Mouse (Mus musculus) left cerebral cortex, adult 8-10 months (tissue): ENCODE data around the gene Necab3. TPM values are rescaled to one million over a fixed set of nuclear protein-coding genes. Genes with fewer than 3 reads are reported as not detected.

ENCODE experiments used
- DNase-seq, 2 experiments: peaks; one replicate each; pipeline ENCODE4 v3.0.0; 2022; ENCODE audit warnings: low spot score in 2 of 2
- total RNA-seq, 4 experiments: library from RNA; stranded (reverse); gene quantifications; 2 replicates each; pipeline ENCODE4 v1.2.4; 2022

Gene Necab3
- total RNA-seq, result 10 to 100 TPM; 76.7 to 90.9 (median 82.4) TPM

DNA sequence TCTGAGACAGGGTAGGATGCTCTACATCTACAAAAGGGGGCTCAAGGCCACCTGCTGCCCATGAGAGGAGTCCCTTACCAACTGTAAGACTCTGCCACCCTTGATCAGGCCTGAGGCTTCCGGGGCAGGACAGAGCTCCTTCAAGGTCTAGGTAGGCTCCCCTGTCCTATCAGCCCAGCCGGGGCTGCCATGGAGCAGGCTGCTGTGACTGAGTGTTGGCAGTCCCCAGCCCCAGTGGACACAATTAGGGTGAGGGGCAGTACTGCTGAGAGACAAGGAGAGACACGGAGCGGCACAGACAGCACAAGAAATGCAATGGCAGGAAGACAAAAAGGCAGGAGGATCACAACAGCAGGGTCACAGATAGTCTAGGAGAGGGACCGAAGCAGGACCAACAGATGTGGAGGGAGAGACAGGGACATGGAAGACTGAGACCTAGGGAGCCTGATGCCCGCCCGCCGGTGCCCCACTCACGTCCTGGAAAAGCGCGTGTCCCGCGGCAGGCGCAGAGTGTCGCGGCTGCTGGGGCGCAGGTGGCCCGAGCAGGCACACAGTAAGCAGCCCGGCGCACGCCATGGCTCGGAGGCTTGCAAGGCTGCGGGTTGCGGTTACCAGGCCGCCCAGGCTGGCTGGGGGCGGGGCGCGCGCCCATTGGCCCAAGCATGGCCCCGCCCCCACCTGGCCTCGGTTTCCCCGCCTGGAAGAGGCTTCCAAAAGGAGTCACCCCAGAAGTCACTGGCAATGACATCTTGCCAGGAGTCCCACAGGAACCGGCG is at the start of gene Necab3:
Gene Necab3, minus strand, starts transcription at position 627 of the 776 bp plus-strand sequence.
- DNase-seq, result no peak

DNA sequence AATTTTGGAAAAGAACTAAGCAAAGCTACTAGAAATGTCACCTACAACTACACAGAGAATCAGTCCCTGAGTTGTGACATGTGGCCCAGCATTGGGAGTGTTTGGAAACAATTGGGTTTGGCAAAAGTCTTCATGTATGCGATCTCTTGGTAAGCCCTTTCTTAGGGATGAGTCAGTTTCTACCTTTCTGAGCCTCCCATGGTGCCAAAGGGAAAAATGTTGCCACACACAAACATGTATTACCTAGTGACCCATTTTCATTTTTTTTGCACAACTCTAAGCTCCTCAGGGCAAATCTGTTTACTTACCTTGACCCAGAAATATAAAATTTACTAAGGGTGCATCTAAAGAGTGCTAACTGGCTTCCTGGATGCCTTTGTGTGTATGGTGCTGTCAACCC is 48.3 kb upstream of the Necab3 start:
- DNase-seq, result no peak

DNA sequence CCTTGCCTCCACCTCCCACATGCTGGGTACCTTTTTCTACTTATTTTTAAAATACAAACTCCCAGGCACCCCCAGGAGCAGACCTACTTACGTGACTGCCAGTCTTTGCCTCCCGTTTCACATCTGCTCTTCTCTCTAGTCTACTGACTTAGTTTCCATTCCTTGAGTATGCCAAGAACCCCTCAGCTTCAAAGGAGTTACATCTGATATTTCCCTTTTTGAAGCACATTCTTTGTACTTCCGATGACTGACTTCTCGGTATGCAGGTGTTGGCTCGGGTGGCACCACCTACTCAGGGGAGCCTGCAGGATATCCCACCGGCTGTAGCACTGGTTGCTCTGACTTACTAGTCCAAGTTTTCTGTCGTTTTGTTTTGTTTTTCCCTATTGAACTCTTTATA is 45.5 kb upstream of the Necab3 start:
- no peak for DNase-seq

DNA sequence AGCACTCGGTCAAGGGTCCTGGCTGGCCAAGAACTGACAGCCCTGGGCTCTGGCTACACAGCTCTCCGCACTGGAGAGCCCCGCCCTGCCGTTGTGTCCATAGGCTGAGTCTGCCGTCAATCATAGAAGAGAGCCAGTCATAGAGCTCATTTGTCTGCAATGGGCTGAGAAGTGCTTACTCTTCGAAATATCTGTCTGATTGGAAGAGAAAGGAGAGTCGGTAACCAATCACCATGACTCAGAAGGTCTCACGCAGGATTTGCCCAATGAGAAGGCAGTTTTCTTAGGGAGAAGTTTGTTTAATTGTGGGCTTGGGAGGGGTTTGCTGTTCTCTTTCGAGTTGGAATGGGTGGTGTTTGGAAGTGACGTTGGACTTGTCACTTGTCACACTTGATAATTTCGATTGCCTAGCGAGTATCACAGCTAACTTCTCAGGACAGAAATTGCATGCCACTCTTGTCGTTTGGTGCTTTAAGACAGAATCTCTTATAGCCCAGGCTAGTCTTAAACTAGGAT is 45.0 kb upstream of the Necab3 start, which contains the start of gene Pxmp4:
Gene Pxmp4, minus strand, starts transcription at position 71 of the 516 bp plus-strand sequence.
- peak; percentile 99 to 100 for DNase-seq

DNA sequence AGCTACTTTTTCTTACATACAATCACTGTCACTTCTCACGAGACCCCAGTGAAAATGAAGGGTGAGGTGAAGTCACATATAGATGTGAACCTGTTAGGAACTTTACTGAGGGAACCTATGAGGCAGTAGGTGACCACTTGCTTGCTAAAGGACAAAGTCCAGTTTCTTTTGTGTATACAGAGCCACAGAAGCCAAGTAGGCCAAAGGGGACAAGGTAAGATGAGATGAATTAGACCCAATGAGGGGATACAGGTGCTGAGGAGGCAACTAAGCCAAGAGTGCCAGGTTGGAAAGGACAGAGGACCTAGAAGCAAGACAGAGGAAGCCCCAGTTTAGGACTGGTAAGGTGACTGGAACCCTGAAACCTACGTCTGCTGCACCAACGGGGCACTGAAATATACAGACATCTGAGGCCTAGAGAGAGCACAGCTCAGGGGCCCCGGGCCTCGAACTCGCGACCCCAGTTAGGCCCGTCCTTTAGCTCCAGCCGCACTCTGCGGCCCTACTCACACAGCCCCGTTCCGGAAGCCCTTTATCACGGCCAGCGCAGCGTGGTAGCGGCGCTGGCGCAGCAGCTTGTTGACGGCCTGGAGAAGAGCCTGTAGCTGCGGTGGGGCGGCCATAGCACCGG is 44.4 kb upstream of the Necab3 start:
- no peak for DNase-seq

DNA sequence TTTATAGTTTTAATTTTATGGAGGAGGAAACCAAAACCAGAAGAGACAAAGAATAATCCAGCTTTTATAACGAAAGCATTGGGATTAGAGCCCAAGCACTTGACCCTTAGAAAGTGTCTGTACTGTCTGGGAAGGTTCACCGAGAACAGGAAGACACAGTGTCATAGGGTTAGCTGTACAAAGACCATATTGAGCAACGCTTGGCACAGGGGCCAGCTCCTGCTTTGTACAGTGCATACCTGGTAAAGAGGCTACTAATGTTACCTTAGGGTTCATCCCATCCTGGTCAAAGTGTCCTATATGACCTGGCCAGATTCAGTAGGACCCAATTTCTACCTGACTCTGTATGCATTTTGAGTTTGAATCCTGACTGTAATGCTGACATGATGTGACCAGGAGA is 42.6 kb upstream of the Necab3 start:
- no peak for DNase-seq

DNA sequence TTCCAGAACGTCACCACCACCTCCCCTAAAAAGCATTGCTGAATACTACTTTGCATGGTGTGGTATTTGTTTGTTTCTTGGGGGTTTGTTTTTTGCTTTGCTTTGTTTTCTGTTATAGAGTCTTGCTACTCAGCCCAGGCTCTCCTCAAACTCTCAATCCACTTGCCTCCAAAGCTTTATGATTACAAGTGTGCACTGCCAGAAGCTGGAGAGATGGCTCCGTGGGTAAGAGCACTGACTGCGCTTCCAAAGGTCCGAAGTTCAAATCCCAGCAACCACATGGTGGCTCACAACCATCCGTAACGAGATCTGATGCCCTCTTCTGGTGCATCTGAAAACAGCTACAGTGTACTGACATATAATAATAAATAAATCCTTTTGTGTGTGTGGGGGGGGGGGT is 41.9 kb upstream of the Necab3 start:
- DNase-seq, result no peak

DNA sequence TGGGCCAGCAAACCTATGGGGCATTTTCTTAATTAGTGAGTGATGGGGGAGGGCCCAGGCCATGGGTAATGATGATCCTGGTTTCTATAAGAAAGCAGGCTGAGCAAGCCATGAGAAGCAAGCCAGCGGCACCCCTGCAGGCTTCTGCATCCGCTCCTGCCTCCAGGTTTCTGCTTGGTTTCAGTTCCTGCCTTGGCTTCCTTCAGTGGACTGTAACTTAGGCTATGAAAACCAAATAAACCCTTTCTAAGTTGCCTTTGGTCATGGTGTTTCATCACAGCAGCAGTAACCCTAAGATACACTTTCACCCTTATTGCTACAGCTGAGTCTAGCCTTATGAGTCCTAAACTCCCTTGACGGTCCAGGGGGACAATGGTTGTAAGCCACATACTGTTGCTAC is 38.7 kb upstream of the Necab3 start:
- DNase-seq, result no peak

DNA sequence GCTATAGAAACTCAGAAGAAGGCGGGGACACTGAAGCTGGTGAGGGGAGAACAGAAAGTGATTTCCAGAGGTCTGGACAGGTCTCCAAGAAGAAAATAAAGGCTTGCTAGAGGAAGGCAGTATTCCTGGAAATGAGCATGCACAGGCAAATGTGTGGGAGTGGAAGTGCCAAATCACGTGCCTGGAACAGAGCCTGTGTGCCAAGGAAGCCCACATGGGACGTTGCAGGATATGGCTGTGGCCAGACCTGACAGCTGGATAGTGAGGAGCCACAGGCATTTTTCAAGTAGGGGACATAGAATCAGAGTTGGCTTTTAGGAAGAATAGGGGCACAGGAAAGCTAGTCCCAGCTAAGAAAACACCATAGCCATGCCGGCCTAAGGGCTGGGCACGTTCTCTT is 37.1 kb upstream of the Necab3 start:
- DNase-seq, result no peak

DNA sequence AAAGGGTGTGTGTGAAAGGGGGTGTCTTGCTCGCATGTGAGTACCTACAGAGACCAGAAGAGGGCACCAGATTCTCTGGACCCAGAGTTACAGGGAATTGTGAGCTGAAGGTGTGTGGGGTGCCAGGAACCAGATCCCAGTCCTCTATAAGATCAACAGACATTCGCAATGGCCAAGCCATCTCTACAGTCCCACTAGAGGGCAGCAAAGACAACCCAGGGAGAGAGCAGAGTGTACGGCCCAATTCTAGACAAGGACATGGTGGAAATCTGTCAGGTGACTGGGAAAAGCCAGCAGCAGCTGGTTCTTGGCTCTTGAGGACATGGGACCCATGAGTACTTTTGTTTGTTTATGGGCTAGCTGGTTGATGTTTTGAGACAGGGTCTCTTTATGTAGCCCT is 34.3 kb upstream of the Necab3 start:
- DNase-seq, result no peak

DNA sequence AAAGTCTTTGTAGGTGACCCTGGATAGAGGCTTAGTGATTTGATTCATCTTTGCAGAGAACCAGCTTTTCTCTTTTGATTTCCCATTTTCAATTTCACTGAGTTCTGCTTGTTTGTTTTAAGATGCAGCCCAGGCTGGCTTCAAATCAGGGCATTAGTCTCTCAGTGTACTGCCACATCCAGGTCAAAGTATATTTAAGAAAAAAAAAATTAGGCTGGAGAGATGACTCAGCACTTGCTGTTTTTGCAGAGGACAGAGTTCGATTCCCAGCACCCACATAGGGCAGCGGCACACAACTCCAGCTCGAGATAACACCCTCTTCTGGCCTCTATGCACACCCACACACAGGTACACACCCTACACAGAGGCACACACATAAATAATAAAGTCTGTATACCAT is 32.5 kb upstream of the Necab3 start:
- no peak for DNase-seq

DNA sequence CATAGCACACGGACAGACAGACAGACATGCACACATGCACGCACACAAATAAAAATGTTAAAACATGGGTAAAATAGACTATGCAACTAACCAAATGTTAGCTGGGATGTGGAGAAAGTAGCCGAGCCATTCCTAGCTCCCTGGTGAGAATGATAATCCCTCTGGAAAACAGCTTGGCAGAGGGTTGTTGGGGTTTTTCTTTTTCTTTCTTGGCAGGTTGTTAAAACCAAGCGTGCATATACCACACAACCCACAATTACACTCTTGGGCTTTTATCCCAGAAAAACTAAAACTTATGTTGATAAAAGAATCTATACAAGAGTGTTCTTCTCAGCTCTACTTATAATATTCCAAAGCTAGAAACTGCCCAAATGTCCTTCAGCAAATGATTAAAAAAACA is 30.4 kb upstream of the Necab3 start:
- no peak for DNase-seq

DNA sequence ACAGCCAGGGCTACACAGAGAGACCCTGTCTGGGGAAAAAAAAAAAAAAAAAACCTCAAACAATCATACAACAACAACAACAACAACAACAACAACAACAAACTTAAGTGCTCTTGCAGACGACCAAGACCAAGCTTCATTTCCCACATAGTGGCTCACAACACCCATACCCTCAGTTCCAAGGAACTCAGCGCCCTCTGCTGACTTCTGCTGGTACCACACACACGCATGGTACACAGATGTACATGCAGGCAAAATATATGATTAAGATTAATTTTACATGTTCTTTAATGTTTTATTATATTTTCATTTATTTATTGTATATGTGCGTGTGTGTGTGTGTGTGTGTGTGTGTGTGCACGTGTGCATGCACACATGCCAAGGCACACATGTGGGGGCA is 27.7 kb upstream of the Necab3 start:
- no peak for DNase-seq

DNA sequence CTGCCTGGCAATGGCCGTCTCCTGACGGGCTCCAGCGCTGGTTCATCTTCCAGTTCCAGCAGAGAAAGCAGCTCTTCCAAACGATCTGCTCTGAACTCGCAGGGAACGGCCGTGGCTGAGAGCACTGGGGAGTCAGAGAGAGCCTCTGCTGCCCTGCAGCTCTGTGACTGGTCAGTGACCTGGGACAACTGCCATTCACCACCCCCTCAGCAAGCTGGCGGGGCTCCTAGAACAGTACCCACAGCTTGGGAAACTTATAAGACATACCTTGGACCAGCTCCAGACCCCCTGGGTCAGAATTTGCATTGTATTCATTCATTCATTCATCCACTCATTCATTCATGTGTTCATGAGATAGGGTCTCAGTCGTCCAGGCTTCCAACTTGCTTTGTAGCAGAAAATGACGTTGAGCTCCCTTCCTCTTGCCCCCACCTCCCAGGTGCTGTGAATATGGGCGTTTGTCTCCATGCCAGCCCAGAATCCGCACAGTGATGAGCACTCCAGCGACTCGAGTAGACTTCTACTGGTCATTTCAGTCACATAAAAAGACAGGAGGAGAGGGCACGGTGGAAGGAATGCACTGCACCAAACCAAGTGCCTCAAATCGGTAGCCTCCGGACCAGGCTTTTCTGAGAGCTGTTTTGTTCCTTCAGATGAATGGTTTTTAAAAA is 26.4 kb upstream of the Necab3 start:
- DNase-seq, result no peak

DNA sequence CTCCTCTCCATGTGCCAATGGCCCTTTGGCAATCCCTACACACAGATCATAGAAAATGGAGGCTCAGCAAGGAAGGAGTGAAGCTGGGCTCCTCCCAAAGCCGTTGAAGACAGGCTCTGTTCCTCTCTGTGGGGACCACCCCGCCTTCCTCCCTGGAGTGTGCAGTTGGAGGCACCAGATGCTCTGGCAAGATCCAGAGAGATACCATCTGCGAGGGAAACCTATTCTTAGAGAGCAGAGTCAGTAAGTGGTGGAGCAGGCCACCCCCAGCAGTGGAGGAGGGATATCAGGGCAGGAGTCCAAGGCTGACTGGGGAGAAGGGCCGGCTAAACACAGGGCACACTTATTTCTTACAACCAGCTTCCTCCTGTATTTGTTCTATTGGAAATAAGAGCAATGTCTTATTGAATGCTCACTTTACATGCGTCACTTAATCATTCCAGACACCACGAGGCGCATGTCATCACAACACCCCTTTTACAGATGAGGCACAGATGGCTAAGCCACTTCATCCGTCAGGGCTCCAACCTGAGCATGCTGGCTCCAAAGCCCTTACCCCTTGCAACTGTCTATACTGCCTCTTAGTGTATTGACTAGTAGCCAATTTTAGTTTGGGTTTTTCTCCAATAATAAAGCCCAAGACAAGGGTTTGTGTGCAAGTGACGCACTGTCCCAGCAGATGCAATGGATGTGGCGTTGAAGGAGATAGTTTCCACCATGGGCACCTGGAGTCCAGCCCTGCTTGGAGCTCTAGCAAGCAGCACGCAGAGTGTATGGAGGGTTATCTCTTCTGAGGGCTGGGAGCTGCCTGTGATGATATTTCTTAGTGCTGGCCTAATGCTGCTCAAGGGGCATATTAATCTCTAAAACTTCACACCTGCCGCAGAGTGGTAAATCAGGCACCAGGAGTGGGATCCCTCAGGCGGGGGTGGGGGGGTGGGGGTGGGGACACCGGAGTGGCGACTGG is 25.5 kb upstream of the Necab3 start:
- peak; percentile 68 to 96 for DNase-seq

DNA sequence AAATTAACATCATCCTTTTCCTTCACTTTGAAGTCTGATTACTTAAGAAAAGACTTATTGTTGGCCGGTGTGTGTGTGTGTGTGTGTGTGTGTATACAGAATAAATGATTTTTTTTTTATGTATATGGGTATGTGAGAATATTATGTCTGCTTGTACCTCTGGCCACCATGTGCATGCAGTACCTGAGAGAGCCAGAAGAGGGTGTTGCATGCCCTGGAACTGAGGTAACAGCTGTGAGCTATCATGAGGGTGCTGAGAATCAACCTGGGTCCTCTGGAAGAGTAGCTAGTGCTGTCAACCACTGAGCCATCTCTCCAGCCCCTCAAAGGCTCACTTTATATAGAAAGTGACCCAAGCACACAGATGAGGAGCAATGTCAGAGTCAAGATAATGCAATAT is 22.7 kb upstream of the Necab3 start:
- no peak for DNase-seq

DNA sequence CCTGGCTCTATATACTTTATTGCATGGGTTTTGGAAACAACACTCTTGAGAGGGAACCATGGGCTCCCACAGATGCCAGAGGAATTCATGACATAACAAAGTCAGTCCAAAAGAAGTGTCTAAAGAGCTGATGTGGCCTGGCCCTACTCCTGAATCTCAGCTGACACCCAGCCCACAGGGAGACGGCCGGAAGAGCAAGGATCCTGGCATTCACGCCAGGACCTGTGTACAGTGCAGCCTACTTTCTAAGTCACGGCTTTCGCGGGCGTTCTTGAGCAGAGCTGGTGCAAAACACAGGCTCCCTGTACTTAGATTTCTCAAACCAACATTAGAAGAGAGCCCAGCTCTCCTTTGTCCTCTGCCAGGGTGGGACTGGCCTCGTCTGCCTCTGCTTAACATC is 21.9 kb upstream of the Necab3 start:
- no peak for DNase-seq

DNA sequence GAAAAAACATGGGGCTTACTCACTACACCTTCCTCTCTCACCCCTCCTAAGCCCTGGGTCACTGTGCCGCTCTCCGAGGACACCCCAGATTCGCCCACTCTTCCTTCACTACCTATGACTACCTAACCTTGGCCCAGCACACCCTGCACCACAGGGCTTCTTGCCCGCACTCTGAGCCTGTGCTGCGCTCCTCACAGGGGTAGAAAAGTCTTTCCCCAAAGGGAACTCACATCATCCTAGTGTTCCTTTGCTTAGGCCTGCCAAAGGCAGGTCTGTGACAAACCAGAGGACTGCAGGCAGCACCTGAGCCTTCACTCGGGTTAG is 19.0 kb upstream of the Necab3 start:
- DNase-seq, result no peak

DNA sequence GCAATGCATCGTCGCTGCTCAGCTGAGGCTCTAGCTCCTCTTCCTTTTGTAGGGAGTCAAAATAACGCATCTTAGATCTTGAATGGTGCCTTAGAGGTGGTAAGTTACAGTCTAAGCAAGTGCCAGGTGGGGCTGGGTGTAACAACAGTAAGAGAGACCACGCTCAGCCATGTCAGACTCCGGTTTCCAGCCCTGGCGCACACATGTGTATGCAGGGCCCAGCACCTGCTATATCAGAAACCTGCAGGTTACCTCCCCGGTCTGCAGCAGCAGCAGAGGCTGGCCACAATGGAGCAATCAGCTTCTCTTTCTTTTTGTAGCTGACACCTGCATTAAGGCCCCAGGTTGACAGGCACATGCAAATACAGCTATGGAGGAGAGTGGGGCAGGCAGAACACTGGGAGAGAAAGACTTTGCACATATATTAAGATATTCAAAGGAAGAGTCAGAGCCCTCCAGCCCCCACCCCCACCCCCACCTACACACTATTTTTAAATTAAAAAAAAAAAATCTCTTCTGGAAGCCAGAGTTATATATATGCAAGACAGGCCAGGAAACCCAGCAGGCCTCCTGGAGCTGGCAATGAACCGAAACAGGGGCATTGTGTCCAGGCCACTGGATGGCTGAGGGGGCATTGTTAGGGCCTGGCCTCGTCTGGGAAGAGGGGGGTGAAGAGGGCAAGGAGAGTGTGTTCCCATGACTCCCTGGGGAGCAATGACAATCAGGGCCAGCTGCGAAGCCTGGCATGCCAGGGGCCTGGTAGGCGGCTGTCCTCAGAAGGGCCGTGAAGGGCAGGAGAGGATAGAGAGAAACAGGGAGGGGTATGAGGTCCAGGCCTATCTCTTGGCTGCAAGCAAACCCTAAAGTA is 18.4 kb upstream of the Necab3 start:
- DNase-seq, result no peak

DNA sequence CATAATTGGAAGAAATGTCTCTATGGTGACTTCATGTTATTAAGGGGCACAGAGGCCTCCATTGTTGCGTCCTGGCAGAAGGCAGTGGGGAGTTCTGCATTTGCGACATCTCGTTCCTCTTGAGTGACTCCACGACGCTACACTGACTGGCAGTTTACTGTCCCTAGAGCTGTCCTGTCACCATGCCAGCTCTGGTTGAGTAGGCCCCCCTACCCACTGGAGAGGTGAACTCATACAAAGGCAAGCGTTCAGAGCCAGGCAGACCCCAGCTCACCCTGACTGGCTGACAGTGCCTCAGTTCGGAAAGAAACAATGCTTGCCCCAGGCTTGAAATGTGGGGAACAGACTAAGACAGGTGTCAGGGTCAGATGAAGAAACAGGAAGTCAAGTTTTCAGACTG is 15.6 kb upstream of the Necab3 start:
- no peak for DNase-seq
